Mouse (Mus musculus) frontal cortex, adult (tissue): ENCODE measurements around the gene Sh3bp4.

Experiments
- ATAC-seq: cut with Nextera tagmentation; 2 replicates; pipeline ENCODE4 v1.9.2; 2017; ENCODE audit warnings: mild to moderate bottlenecking, moderate library complexity, mixed read lengths; ENCODE audit not compliant: low TSS enrichment

Gene Sh3bp4

DNA sequence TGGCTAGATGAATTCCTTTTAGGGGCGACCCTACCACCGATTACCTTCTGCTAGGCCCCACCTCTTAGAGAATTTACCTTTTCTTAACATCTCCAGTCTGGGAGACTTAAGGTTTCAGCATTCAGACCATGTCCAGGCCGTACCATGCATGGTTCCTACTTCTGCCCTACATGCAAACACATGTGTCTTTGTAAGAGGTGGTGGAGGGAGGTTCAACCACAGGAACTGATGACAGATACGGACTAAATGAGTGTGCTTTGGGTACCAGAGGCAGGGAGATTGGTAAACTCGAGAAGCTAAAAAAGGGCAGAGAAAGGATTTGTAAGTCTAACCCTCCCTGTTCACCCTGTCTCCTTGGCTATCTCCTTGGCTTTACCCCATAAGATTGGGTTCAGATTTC is 23.5 kb downstream of the Sh3bp4 start:
- ATAC-seq = no peak

DNA sequence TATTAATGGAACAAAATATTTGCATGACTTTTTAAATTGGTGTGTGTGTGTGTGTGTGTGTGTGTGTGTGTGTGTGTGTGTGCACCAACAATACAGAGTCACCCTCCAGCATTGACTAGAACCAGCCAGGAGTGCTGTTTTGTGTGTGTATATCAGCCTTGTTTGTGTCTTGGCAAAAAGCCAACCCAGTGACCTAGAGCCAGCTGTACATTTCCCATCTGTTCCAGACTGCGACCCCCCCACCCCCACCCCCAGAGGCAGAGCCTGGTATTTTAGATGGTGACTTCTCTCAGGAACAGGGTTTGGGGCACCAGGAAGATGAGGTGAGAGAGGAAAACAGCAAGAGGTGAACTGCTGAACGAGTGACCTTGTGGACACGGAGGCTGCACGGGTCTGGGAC is 24.2 kb downstream of the Sh3bp4 start:
- ATAC-seq = no peak

DNA sequence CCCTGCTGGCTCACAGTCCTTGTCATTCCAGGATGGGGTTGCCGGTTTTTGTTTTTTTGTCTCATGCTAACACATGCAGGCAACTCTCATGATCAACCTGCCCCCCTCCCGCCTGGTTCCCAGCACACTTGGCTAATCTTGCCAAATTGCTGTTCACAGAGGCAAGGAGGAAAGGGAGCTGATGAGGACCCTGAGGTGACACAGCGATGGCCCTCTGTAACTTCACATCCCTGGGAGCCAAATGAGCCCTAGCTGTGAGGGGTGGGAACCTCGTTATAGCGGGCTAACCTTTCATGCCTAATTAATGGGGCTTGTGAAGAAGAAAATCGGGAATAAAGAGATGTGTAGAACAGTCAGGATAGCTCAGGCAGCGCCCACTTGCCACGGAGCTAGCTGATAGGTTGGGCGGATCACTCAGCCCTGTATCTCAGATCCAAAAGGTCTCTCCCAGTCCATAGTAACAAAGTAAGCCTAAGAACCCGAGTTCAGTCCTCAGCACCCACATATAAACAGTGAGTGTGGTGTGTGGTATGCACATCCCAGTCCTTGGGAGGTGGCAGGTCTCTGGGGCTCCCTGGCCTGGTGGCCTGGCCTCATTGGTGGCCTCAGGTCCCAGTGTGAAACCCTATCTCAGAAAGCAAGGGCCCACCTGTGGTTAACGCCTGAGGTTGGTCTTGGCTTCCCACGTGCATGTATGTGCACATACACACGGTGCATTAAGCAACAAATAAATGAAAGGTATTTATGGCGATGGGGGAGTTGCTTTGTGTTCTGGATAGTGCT is 25.6 kb downstream of the Sh3bp4 start:
- no peak for ATAC-seq

DNA sequence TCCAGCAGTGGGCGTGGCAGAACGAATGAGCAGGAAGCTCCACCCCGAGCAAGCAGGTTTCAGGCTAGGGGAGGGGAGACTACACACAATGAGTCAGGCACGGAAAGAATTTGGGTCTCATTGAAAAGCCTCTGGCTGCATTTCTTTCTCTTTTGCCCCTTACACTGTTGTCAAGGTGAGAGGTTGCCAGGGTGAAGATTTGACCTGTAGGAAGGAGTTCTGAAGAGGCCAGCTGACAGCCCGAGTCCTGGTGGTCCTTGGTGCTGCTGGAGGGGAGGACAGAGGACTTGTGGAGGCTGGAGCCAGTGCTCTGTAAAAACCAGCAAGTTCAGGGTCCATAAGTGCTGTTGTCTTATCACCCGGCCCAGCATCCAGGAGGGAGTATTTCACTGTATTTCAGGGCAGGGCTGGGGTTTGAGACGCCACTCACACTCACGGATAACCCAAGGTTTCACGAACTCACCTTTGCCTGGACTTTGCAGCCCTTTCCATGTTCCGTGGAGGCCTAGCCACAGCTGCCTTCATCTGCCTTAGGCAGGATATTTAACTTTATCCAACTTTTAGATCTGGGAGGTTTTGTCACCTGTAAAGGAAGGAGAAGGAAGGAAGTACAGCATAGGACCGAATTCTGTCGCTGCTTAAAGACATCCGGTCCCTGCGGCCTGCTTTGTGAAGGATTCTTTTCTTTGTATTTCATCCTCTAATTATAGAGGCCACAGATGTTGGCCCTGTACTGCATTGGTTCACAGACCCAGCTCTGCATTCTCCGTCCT is 32.2 kb downstream of the Sh3bp4 start:
- no peak for ATAC-seq

DNA sequence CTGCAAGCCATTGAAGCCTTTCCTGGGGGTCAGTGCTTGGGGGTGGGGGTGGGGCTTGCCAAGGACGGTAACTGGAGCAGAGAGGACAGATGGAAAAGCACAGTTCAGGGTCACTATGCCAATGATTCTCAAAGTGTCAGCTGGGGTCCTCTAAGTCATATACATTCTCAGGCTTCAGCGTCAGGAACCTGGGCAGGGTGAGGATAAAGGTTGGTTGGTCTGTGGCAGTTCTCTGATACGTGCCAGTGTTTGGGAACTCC is 32.7 kb downstream of the Sh3bp4 start:
- ATAC-seq = no peak

DNA sequence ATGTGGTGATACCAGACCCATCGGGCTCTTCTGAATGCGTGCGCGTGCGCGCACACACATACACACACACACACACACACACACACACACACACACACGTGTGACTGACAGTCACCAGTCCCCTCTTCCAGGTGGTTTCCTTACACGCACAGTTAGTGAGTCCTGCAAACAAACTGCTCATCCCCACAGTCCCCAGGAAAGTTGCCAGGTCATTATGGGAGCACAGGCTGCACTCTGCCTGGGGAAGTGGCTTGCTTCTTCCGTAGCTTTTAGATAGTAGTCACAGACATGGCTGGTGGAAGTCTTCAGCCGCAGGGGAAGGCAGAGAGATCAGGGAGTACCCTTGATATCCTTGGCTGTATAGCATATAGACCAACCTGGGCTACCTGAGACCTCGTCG is 33.3 kb downstream of the Sh3bp4 start:
- no peak for ATAC-seq

DNA sequence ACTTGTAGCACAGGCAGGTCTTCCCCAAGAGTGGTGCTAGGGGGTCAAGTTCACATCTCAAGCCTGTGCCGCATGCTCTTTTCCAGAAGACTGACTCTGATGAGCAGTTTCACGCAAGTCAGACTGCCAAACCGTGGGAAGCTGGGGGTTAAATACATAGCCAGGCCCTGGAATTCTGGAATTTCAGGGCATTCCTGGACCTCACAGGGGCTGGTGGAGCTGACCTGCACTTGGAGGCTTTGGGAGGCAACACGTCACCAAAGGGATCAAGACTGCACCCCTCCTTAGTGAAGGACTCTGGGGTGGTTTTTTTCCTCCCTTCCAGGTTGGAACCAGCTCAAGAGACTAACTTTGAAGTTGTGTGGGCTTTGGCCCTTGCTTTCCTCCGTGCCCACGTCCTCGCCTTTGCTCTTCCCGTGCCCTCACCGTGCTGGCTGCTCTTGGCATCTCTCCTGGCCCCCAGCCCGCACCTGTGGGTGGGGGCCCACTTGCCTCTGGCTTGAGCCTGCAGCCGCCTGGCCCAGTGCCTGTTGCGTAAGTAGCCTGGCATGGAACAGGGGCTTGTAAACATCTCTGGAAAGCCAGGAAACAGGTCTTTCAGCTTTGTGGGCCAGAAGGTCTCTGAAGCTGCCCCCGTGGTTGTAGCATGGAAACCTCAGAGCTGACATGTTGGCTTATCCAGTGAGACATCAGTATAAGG is 34.0 kb downstream of the Sh3bp4 start:
- no peak for ATAC-seq

DNA sequence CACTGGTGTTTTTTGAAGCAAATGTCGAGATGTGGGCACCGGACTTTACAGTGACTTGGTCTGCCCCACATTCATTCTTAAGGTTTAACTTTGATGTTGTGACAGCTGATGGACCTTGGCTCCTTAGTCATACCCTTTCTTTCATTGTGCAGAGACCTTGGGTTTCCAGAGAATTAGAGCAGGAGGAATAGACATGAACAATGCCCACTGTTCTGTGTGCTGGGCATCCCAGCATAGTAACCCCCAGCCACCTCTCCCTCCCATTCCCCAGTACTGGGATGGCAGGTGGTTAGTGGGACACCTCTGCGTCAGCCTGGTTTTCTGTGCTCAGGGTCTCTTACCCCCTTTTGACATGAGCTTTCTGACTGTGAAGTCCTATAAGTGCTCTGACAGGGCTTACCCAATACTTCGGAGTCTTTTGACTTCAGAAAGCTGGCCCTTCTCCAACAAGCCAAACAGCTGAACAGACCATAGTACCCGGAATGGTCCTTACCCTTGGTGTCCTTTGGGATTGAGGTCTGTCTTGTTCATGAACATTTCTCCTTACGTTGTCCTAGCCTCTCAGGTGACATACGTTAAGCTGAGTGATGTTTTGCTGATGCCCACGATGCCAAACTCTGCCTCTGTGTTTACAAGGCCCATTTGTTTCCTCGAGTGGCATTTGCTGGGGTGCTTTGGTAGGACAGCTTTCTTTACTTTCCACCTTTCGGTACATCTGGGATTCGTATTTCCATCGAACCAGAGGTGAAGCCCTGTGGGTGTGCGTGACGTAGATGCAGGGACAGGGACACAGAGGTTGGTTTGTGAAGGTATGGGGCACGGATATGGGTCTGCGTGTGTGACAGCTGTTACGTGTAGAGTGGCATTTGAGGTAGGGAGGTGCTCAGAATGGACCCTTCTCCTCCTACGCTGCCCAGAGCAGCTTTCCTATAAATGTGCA is 35.9 kb downstream of the Sh3bp4 start:
- no peak for ATAC-seq

DNA sequence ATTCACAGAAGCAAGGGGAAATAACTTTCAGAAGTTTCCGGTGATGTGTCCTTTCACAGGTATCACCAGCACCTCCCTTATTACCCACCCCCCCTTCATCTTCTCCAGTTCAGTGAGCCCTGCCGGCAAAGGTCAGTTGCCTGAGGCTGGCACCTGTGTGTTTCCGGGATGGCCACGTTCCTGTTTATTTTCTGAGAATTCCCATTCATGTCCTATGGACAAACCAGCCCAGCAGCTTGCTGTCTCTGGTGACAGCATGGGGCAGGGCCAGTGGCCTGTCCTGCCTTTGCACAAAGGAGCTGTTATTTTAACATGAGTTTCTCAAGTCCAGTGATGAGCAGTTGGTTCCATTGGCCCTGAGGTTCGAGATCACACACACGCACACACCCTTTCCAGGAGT is 37.3 kb downstream of the Sh3bp4 start:
- ATAC-seq = no peak

DNA sequence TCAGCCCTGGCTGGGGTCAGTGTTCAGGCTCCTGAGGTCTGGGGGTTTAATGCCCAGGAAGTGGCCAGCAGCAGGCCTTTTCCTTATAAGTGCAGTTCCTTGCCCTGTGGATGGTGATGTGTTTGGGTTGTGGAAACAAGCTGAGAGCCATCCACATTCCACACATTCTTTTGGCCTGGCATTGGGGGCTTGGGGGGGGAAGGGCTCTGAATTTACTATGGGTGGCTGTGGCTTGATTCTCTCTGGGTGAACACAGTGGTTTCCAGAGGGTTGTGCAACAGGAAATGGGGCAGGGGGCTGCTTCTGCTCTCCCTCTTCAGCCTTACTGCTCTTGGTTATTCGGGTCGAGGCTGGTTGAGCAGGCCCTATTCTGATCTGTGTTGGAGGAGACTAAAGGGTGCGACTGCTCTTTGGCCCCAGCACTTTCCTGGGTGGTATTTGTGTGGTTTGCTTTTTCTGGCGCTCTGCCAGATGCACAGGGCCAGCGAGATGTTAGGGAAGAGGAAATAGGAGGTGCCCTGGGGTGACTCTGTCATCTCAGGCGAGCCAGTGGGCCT is 38.2 kb downstream of the Sh3bp4 start:
- no peak for ATAC-seq

DNA sequence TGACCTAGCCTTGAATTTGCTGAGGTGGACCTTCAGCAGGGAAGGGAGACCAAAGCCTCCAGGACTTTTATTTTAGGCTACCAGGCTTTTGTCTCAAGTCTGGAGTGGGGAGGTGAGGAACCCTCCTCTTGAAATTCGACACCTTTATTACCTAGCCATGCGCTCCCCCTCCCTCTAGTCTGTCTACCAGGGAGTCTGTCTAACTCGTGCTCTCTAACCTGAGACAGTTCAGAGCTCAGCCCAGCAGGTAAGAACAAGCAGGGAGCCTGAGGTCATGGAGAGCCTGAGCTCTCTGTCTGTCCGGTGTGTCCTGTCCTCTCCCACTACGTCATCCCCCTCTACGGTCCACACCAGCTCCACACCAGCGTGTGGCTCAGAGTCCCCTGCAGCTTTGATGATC is 39.6 kb downstream of the Sh3bp4 start:
- ATAC-seq = no peak

DNA sequence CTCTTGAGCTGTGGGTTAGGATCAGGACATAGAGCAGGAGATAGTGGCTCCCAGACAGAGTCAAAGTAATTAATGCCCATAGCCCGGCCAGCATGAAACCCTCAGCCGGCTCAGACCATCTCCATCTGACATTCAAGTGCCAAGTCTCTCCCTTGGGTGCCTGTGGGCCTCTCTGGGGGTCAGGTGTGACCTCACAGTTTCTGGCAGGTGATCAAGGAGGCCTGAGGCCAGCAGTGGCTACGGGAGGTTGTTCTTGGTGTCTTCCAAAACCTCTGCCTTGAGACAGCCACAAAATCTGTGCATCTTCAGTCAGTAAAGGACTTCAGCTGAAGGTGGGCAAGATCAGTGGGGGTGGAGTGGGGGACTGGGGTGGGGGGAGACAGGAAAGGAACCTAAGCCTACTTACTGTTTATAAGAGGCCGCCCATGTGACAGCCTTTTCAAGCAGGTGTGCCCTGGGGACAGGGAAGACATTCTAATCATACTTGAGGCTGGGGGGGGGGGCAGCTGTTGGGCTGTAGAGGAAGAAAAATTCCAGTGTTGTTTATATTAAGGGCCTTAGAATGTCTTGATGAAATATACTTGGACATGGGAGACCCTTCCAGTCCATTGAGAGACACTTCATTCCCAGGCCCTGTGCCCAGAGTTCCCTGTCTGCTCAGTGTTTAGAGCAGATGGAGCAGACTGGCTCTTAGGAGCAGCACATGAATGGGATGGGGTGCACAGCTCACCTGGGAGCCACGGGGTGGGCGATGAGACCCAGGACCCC is 40.7 kb downstream of the Sh3bp4 start:
- no peak for ATAC-seq

DNA sequence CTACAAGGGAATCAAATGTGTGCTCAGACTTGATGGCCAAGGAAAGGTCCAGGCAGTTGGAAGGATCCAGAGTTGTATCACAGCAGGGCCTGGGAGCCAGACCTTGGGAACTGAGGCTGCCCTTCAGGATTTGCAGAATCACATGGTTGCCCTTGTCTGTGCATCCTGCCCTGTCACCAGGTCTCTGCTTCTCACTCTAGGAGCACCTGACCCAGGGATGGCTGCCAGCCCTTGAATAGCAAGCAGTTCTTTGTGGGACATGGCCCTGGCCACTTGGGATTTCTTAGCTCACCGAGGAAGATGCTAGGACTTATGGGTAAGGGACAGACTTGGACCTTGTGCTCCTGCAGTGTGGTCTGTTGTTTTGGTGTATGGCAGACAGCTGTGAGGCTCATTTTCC is 42.3 kb downstream of the Sh3bp4 start:
- no peak for ATAC-seq

DNA sequence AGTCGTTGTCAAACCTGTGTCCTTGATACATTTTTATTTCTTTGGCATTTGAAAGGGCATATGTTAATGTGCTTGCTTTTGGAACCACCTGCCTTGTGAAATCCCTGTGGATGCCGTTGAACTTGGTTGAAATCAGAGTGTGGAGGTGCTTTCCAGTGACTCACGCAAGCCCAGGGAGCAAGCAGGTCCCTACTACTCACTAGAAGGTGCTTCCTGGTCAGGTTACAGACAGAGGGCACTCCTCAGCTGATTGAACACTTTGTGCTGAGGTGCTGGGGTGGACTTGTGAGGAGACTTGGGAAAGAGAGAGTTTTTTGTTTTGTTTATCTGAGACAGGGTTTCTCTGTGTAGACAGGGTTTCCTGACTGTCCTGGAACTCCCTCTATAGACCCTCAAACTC is 43.5 kb downstream of the Sh3bp4 start:
- ATAC-seq = no peak

DNA sequence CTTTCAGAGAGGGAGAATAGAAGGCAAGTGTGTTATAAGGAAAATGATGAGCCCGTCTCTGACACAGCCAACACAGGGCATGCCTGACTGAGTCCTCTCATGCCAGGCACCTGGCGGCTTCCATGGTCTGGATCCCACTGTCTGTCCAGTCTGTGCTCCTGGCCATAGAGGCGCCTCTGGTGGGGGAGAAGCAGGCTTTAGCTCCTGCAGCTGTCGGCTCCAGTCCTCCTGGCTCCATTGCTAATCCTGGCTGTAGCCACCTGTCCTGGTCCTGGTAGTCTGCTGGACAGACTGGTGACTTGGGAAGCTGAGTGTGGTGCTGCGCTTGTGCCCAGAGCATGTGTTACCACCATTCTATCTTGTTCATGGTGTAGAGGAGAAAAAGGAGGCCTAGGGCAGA is 46.8 kb downstream of the Sh3bp4 start:
- no peak for ATAC-seq

DNA sequence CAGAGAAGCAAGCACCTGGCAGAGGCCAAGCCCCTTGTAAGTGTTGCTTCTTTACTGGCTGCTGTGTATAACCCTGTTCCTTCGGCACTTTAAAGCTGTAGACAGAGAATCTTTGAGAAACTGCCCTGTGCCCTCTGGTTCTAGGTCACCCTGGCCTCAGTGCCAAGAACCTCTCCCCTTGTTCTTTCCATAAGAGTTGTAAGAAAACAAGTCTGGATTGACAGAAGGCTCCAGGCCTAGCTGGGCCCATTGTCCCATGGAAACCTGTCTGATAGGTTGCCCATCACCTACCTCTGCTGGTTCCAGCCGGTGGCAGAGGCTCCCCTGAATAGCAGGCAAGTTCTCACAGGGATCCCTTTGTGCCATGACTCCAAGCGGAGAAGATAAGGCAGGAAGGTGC is 47.9 kb downstream of the Sh3bp4 start:
- no peak for ATAC-seq

DNA sequence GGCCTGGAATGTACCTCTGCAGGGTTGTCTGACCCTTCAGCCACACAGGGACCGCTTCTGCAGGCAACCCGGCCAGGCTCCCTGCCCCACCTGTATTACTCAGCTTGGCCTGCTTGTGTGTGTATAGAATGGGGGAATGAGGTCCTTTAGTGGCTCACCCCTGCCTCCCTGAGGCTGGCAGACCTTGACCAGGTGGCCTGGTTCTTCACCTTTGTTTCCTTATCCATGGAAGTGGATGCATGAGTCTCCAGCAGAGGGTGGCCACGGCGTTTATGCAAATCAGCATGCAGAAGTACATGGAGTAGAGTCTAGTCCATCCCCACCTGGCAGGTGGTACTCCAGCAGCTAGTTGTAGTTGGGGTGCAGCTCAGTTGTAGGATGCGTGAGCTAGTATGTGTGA is 48.6 kb downstream of the Sh3bp4 start:
- no peak for ATAC-seq

DNA sequence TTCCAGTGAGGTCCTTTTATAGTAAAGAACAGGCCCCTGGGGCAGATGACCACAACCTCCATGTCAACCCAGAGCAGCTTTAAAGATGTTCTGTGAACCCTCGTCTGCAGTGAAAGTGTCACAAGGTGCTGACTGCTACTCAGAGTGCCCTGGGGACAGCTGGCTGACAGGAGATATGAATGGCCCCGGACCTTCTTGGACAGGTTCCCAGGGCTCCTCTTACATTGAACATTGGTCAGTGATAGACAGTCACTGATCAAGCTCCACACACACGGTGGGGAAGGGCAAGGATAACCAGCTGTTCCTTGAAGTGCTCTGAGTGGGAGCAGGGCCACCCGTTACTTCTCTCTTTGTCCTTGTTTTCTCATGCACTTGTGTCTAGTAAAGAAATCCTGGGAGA is 50.1 kb downstream of the Sh3bp4 start:
- no peak for ATAC-seq

DNA sequence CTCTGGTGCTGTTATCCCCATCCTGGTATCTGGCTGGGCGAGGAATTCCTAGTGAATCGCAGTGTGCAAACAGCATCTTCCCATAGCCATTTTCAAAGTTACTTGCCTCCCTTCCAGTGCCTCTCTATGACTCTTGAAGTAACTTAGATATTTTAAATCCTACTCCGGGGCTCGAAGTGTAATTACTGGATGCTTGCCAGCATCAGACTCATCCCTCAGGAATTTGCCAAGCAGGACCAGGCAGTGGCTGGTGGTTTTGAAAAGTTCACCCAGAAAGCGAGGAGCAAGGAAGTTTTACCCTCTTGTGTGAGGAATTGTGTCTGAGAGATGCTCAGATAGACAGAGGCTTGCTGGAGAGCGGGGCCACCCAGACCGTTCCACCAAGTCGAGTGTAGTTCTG is 51.3 kb downstream of the Sh3bp4 start:
- ATAC-seq = no peak

DNA sequence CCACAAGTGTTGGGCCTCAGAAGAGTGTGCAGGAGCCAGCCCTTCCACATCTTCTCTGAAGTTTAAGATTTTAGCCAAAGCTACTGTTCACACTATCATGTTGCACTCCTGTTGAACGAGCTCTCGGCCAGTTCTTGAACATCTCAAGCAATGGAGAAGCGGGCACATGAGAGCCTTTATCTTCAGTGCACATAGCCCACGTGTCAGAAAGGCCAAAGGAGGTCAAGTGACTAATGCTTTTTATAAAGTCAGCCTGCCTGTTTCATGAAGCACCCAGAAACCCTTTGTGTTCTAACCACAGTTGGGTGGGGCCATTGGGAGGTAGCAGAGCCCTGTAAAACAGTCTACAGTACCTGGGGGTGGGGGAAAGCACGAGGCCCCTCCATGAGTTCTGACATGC is 52.2 kb downstream of the Sh3bp4 start:
- no peak for ATAC-seq

DNA sequence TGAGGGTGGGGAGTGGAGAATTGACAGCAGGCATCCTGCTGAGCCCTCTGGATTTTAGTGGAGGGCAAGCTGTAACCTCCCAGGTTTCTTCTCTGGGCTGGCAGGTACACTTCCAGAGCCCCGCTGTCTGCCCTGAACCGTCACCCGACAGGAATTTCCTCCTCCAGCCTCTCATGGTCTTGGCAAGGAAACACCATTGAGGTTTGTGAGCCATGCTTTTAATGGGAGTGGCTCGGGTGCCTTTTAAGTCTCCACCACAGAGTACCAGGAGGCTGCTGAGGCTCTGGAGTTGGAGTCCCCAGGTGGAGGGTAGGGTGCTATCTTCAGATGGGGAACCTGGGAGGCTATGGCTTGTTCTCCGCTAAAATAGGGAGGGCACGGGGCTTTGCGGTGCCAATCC is 53.9 kb downstream of the Sh3bp4 start:
- ATAC-seq = no peak
